Mouse (Mus musculus): Measurements from ENCODE around the gene Mars. TPM values are rescaled to one million over a fixed set of nuclear protein-coding genes. Genes with fewer than 3 reads are reported as not detected.

Mars gene
- polyA plus RNA-seq, 1 experiment = not detected

DNA sequence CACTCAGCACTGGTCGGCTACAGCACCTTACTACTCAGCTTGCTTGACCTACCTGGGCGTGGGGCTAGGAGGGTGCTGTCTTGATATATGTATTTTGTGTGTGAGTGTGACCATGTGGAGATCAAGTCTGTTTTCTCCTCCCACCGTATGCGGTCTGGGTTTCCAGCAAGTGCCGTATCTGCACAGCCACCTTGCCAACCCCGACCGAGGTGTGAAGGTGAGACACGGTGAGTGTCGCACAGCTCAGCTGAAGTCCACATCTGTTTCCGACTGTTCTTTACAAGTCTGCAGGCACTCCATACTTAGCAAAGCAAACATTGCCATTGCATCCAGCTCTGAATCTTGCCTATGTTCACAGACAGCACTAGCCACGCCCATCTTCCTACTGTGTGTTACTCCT lies 8.4 kb downstream of the Mars start:
- no peaks in the 10 kb centered on the region for H3K4me1 ChIP-seq (ENCODE audit: control insufficient read depth, insufficient read depth, low read length)
- no peak overlapping the region for H3K4me3 ChIP-seq (ENCODE audit: insufficient read depth, low read depth, low read length)
- WGBS = 92% methylated on average over 11 of the region's 11 CpGs
- TF ChIP-seq POLR2A (IDR thresholded peaks at IDR 0.05; ENCODE audit: insufficient read depth, low read depth, low read length) (no peak), CTCF (IDR thresholded peaks at IDR 0.05; ENCODE audit: insufficient read depth, low read depth, low read length) (no peak)
- no peak overlapping the region for H3K27ac ChIP-seq (ENCODE audit: insufficient read depth, low read depth, low read length)

DNA sequence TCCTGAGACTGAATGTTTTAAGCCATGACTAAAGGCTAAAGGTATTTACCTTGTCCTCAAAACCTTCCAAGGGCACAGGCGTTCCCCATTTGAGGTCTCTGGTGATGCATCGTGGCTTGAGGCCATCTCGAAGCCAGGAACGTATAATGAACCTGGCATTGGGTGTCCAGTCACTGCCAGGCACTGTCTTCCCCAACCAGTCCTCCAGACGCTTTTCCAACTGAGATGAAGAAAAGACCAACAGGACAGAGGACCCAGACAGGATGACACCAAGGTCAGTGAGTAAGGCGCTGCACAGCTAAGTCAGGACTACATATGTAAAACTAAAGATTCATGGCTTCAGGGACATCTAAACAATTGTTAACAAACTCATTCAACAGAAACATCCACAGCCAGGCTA lies 11.2 kb downstream of the Mars start:
- no peak overlapping the region for H3K4me3 ChIP-seq (ENCODE audit: insufficient read depth, low read depth, low read length)
- H3K27ac ChIP-seq (ENCODE audit: insufficient read depth, low read depth, low read length) = no peak overlapping the region
- TF ChIP-seq CTCF (IDR thresholded peaks at IDR 0.05; ENCODE audit: insufficient read depth, low read depth, low read length) (no peak), POLR2A (IDR thresholded peaks at IDR 0.05; ENCODE audit: insufficient read depth, low read depth, low read length) (no peak)
- 95% methylated on average over 6 of the region's 6 CpGs for WGBS
- no peaks in the 10 kb centered on the region for H3K4me1 ChIP-seq (ENCODE audit: control insufficient read depth, insufficient read depth, low read length)

DNA sequence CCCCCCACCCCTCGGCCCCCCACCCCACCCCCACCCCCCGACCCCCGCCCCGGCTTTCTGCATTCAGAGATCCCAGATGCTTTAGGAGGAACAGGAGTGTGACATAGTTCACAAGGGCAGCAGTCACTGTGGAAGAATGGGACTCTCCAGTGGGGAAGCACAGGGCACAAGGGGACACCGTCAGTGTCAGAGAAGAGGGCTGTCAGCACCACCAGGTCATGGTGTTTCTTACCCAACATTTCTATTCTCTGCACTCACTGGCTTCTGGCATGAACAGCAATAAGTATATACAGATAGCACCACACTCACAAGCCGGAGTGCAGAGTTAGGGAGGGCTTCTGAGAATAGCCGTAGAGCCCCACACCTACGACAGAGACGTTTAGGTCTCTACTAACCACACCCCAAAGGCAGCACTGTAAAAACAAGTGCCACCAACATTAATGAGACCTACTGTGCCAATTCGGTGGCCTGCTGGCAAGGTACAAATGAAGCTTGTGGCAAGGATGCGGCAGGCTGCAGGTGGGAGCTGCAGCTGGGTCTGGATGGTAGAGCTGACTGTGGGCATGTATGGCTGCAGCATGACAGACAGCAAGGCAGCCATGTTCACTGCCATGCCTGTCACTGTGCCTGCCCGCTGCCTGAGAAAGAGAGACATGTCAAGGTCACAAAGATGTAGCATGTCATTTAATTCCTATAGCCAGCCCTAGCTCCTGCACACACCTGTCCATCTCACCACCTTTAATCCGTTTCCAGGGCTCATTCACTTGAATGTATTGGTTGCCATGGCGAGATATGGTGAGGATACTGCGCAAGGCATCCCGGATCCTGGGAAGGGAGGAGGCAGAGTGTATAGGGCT lies 14.3 kb downstream of the Mars start:
- WGBS = 86% methylated on average over 16 of the region's 16 CpGs
- Histone ChIP-seq H3K27ac (ENCODE audit: insufficient read depth, low read depth, low read length) (no peak overlapping the region), H3K4me1 (ENCODE audit: control insufficient read depth, insufficient read depth, low read length) (peaks cover 4% of the 10 kb centered on the region; the same call in 1 of the 2 replicates), H3K4me3 (ENCODE audit: insufficient read depth, low read depth, low read length) (no peak overlapping the region)
- TF ChIP-seq CTCF (IDR thresholded peaks at IDR 0.05; ENCODE audit: insufficient read depth, low read depth, low read length) (no peak), POLR2A (IDR thresholded peaks at IDR 0.05; ENCODE audit: insufficient read depth, low read depth, low read length) (no peak)

DNA sequence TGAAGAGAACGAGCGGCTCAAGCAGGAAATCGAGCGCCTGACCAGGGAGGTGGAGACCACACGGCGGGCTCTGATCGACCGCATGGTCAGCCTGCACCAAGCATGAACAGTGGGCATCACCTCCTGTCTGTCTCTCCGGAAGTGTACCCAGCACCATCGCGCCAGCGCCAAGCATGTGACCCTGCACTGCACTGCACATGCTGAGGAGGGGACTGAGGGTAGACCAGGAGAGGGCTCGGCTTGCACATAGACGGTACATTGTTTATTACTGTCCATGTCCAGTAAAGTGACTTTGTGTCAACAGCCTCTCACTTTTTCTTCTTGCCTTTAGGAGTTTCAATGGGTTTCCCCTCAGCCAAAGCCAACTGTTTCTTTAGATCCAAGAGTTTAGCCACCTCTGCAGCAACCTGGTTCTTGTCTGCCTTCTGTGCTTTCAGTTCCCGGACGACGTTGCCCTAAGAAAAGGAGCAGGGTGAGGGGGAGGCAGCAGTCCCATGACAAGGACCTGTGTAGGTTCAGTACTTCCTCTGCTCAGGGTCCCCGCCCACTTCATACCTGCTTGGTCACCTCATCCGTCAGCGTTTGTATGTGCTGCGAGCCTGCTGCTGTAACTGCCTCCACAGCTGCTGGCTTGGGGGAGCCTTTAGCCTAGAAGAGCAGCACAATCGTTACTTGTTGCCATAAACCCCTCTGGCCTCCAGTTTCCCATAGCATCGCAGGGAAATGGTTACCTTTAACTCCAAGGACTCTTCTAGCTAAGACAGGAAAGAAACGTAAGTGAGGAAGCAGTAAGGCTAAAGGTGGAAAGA lies 15.4 kb downstream of the Mars start:
- WGBS = 86% methylated on average over 24 of the region's 24 CpGs
- Histone ChIP-seq H3K4me1 (ENCODE audit: control insufficient read depth, insufficient read depth, low read length) (peaks cover 7% of the 10 kb centered on the region), H3K4me3 (ENCODE audit: insufficient read depth, low read depth, low read length) (no peak overlapping the region), H3K27ac (ENCODE audit: insufficient read depth, low read depth, low read length) (no peak overlapping the region)
- TF ChIP-seq CTCF (IDR thresholded peaks at IDR 0.05; ENCODE audit: insufficient read depth, low read depth, low read length) = no peak
- no peak for TF ChIP-seq POLR2A (IDR thresholded peaks at IDR 0.05; ENCODE audit: insufficient read depth, low read depth, low read length)

DNA sequence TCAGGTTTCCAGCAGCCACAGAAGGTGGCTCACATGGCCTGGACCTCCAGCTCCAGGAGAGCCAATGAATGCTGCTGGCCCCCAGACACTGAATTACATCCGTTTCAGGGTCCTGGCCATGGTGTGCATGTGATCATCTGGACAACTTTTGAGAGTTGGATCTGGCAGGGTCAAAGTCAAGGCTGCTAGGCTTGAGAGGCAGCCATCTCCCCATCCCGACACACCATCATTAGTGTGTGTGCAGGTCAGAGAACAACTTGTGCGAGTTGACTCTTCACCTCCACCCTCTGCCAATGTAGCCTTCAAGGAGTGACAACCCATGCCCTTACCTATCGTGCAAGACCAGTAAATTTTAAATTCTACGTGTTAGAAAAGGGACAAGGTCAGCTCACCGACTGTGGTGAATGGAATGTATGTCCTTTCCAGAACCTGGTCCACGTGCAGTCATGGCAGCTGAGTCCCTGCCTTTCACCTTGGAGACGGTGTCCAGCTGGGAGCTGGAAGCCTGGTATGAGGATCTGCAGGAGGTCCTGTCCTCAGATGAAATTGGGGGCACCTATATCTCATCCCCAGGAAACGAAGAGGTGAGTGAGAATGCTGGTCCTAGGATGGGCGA lies 16.6 kb downstream of the Mars start:
- H3K27ac ChIP-seq (ENCODE audit: insufficient read depth, low read depth, low read length) = no peak overlapping the region
- H3K4me3 ChIP-seq (ENCODE audit: insufficient read depth, low read depth, low read length) = no peak overlapping the region
- no peak for TF ChIP-seq CTCF (IDR thresholded peaks at IDR 0.05; ENCODE audit: insufficient read depth, low read depth, low read length)
- no peak for TF ChIP-seq POLR2A (IDR thresholded peaks at IDR 0.05; ENCODE audit: insufficient read depth, low read depth, low read length)
- 88% methylated on average over 10 of the region's 10 CpGs for WGBS
- H3K4me1 ChIP-seq (ENCODE audit: control insufficient read depth, insufficient read depth, low read length) = peaks cover 7% of the 10 kb centered on the region

DNA sequence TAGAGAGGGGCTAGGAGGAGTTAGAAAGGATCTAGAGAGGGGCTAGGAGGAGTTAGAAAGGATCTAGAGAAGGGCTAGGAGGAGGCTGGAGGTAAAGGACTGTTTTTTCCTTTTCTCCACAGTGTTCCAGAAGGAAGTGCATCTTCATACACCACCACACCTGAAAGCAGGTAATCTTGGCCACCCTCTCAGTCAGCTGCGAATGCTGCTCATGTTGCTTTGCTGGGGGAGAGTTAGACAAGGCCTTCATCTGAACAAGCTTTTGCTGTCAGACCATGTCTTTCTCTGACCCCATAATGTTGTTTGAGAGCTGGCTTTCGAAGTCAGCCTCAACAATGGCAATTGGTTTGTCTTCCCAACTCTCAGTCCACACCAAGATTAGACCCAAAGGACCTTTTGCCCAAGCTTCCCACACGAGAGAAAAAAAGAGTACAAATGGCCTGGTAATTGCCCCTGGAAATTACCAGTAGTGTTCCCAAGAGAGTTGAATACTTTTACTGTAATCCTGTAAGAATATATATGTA lies 17.9 kb downstream of the Mars start:
- H3K4me3 ChIP-seq (ENCODE audit: insufficient read depth, low read depth, low read length) = no peak overlapping the region
- WGBS = 80% methylated on average over 3 of the region's 3 CpGs
- H3K27ac ChIP-seq (ENCODE audit: insufficient read depth, low read depth, low read length) = no peak overlapping the region
- TF ChIP-seq POLR2A (IDR thresholded peaks at IDR 0.05; ENCODE audit: insufficient read depth, low read depth, low read length) = no peak
- no peak for TF ChIP-seq CTCF (IDR thresholded peaks at IDR 0.05; ENCODE audit: insufficient read depth, low read depth, low read length)
- H3K4me1 ChIP-seq (ENCODE audit: control insufficient read depth, insufficient read depth, low read length) = peaks cover 10% of the 10 kb centered on the region

DNA sequence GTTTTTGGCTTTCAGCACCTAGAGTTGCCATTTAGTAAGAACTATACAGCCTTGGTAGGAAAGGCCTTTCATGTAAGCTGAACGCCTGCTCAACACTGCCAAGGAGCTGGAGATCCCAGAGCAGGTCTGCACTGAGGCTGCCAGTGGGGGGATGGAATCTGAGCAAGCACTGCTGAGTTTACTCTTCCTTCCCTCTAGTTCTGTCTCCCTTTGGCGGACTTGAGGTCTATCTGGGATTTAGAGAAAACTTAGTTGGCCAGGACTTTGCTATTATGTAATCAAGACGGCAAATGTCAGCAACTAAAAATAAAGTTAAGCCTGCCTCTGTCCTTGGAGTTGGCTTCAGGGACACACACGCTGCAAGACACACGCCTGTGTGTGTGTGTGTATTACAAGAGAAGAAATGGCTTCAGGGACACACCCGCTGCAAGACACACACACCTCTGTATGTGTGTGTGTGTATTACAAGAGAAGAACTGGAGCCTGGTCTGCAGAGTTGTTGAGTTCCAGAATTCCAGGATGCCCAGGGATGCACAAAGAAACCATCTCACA lies 18.5 kb downstream of the Mars start:
- no peak overlapping the region; the same call in 1 of the 2 replicates for H3K27ac ChIP-seq (ENCODE audit: insufficient read depth, low read depth, low read length)
- H3K4me1 ChIP-seq (ENCODE audit: control insufficient read depth, insufficient read depth, low read length) = peaks cover 10% of the 10 kb centered on the region
- no peak overlapping the region for H3K4me3 ChIP-seq (ENCODE audit: insufficient read depth, low read depth, low read length)
- TF ChIP-seq POLR2A (IDR thresholded peaks at IDR 0.05; ENCODE audit: insufficient read depth, low read depth, low read length) = no peak
- no peak for TF ChIP-seq CTCF (IDR thresholded peaks at IDR 0.05; ENCODE audit: insufficient read depth, low read depth, low read length)
- WGBS = 45% methylated on average over 6 of the region's 6 CpGs

DNA sequence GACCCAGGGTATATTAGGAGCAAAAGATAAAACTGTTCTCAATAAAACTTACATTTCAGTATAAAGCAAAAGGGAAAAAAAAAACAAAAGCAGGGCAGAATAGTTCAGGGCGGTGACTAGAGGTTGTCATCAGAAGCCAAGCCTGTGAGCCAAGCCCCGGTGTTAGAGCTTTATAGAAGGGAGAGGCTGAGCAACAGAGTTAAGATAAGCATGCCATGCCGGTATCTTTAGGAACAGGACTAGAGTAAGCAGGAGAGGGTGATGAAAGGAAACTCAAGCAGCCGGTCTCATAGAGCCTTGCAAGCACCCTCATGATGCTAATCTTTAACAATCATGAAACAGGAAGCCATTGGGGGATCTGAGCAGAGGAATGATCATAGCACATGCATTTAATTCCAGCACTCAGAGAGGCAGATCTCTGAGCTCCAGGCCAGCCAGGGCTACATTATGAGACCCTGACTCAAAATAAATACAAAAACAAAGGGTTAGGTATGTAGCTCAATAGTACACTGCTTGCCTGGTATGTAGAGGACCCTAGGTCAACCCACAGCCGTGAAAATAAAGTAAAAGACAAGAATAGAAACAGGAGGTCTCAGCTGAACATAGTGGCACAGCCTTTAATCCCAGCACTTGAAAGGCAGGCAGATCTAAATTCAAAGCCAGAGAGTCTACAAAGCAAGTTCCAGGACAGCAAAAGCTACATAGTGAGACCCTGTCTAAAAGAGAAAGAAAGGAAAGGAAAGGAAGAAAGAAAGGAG lies 19.5 kb downstream of the Mars start:
- H3K27ac ChIP-seq (ENCODE audit: insufficient read depth, low read depth, low read length) = no peak overlapping the region
- no peak for TF ChIP-seq CTCF (IDR thresholded peaks at IDR 0.05; ENCODE audit: insufficient read depth, low read depth, low read length)
- no peak for TF ChIP-seq POLR2A (IDR thresholded peaks at IDR 0.05; ENCODE audit: insufficient read depth, low read depth, low read length)

More for the DNA sequence above, 19.5 kb downstream of the Mars start:
- 19% methylated on average over 5 of the region's 5 CpGs for WGBS
- peaks cover 20% of the 10 kb centered on the region for H3K4me1 ChIP-seq (ENCODE audit: control insufficient read depth, insufficient read depth, low read length)
- no peak overlapping the region for H3K4me3 ChIP-seq (ENCODE audit: insufficient read depth, low read depth, low read length)

All from olfactory bulb, adult 2 months (tissue).